In genomic region chr2:170829988-170830387, GRCm38 (mm10) we compare ENCODE assay signal across 9 mouse cellular contexts.
"Had no signal": no experiment of that assay in that cellular context is flagged by ENCODE, and none has a peak within 500 bp of the region (broad histone marks: within the 10 kb centered on the region; RNA-seq: fewer than 3 reads in every experiment).

No protein-coding gene starts in this region.

- H3K36me3 ChIP-seq: kidney, embryonic 15.5 days; limb, embryonic 13.5 days; midbrain, embryonic 12.5 days; neural tube, embryonic 15.5 days had no signal

- H3K9me3 ChIP-seq: kidney, embryonic 15.5 days; limb, embryonic 13.5 days; midbrain, embryonic 12.5 days; neural tube, embryonic 15.5 days had no signal

- DNase-seq: kidney, adult 2 months; lung, adult 18-20 months; thymus, postnatal 4 days had no signal

- H3K4me2 ChIP-seq: kidney, embryonic 15.5 days; limb, embryonic 13.5 days; midbrain, embryonic 12.5 days; neural tube, embryonic 15.5 days had no signal

- H3K27me3 ChIP-seq: kidney, embryonic 15.5 days; limb, embryonic 13.5 days; midbrain, embryonic 12.5 days; neural tube, embryonic 15.5 days had no signal

- H3K27ac ChIP-seq: kidney, embryonic 15.5 days; limb, embryonic 13.5 days; liver, embryonic 14.5 days; stomach, postnatal 0 days had no signal

- H3K4me3 ChIP-seq: kidney, embryonic 15.5 days; limb, embryonic 13.5 days; midbrain, embryonic 12.5 days; neural tube, embryonic 15.5 days had no signal

- H3K9ac ChIP-seq: kidney, embryonic 15.5 days; limb, embryonic 13.5 days; liver, embryonic 14.5 days; midbrain, embryonic 12.5 days; neural tube, embryonic 15.5 days had no signal
